Mouse (Mus musculus): ENCODE data around the gene Acp6.

DNA sequence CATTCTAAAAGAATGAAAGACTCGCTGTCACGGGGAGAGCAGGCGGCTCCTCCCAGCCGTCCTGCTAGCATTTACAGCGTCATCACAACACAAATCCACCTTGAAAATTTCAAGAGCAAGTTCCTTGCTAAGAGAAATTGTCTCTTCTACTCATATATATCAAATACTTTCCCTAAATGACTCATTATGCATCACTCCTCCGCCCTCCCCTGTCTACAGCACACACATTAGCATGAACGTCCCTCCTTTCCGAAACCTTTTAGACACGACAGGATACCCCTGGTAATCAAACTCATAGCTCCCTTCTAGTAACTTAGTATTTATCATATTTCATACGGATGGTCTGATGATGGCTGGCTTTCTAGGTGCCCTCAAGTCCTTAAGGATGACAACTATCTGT is 55.3 kb downstream of the Acp6 start:
- no peak for TF ChIP-seq POLR2A (IDR thresholded peaks at IDR 0.05; ENCODE audit: borderline replicate concordance, extremely low read depth, low read depth, low read length)
- no peak for TF ChIP-seq CTCF (IDR thresholded peaks at IDR 0.05; ENCODE audit: insufficient read depth, low read length)

Measured in lung, adult 2 months (tissue).